ENCODE assay signal across 11 mouse cellular contexts in the genomic region with DNA sequence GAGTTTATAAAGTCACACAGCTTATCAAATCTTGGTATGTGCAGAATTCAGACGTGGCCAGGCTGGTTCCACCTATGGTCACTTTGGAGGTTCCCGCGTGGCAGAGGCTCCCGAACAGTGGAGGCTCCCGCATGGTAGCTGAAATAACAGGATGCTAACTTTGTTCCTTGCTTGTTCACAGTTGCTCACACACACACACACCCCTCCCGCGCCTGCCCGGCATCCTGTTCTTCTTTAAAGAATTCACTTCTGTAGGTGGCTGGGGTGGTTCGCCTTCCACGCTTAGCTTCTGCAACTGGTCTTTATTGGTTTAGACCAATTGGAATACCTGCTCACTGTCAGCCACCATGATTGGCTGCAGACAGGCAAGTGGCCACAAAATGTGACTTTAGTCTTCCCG. TPM values are rescaled to one million over a fixed set of nuclear protein-coding genes. Genes with fewer than 3 reads are reported as not detected.
DNase-seq lines count a peak whose midpoint lies in the region; ATAC-seq lines count a peak whose summit lies in the region.
"Had no signal": no experiment of that assay in that cellular context is flagged by ENCODE, and none has a peak within 500 bp of the region (broad histone marks: within the 10 kb centered on the region; RNA-seq: fewer than 3 reads in every experiment).

No protein-coding gene starts in this region.

- peak overlapping the region; percentile 49; the same call in 1 of the 2 replicates for H3K4me2 ChIP-seq in kidney, embryonic 16.5 days (replicated peaks; ENCODE audit: low read depth, low read length)

- WGBS in kidney, embryonic 16.5 days, result 81% methylated on average over 11 of the region's 11 CpGs

- H3K27ac ChIP-seq in kidney, embryonic 16.5 days (ENCODE audit: low read length), result no peak overlapping the region
- H3K27ac ChIP-seq: hindbrain, embryonic 15.5 days had no signal

- no peaks in the 10 kb centered on the region for H3K27me3 ChIP-seq in kidney, embryonic 16.5 days (ENCODE audit: insufficient read depth, low read length)
- H3K27me3 ChIP-seq: hindbrain, embryonic 15.5 days had no signal

- H3K4me3 ChIP-seq in kidney, embryonic 16.5 days (ENCODE audit: low read length), result no peak overlapping the region
- H3K4me3 ChIP-seq: hindbrain, embryonic 15.5 days had no signal

- H3K36me3 ChIP-seq in kidney, embryonic 16.5 days (ENCODE audit: insufficient read depth, low read length), result no peaks in the 10 kb centered on the region
- H3K36me3 ChIP-seq: hindbrain, embryonic 15.5 days had no signal

- no peak for ATAC-seq in kidney, embryonic 16.5 days (ENCODE audit: low FRiP score, low TSS enrichment)
- ATAC-seq in granulocyte monocyte progenitor cell, adult 5-6 weeks (replicated peaks; ENCODE audit: poor library complexity, severe bottlenecking), result peak; percentile 9; the same call in 1 of the 2 replicates

- no peak overlapping the region for H3K9ac ChIP-seq in kidney, embryonic 16.5 days (replicated peaks; ENCODE audit: low read length)
- H3K9ac ChIP-seq: hindbrain, embryonic 15.5 days had no signal

- no peak for DNase-seq in kidney, adult 18-20 months
- peak; percentile 13 to 36 for DNase-seq in CD8-positive naive resting alpha-beta T cell, adult 2 months (ENCODE audit: low read depth in 2 of 2, low spot score in 2 of 2)
- peak; percentile 41 for DNase-seq in right cerebral cortex, postnatal 25 days
- DNase-seq in gastrocnemius, adult 8-10 months (ENCODE audit: low spot score in 2 of 2), result no peak
- no peak for DNase-seq in adrenal gland, adult (ENCODE audit: inconsistent age in 2 of 2, low spot score in 1 of 2)
- no peak for DNase-seq in adrenal gland, adult 8-10 months
- DNase-seq: gastrocnemius, postnatal 10 days; lung, postnatal 14 days had no signal

- no peaks in the 10 kb centered on the region for H3K9me3 ChIP-seq in kidney, embryonic 16.5 days (ENCODE audit: low read length)
- H3K9me3 ChIP-seq: hindbrain, embryonic 15.5 days had no signal

- peaks cover 14% of the 10 kb centered on the region; the same call in 1 of the 2 replicates for H3K4me1 ChIP-seq in kidney, embryonic 16.5 days (ENCODE audit: insufficient read depth, low read length)

RNA-seq across cellular contexts. Expression of gene Lyrm9, which starts 33.3 kb away (rescaled TPM):
- 21.1 TPM in 2 replicates for polyA plus RNA-seq in kidney, embryonic 16.5 days (2015; fragmentation: Nextera tagmentation; extraction: Ambion mirVana)
- 14.3 and 16.8 TPM in 2 replicates for total RNA-seq in granulocyte monocyte progenitor cell, adult 5-6 weeks (2014; fragmentation: Nextera tagmentation)
- 45.2 and 102 TPM in 2 replicates for total RNA-seq in granulocyte monocyte progenitor cell, adult 5-6 weeks (2017)
- total RNA-seq in gastrocnemius, adult 8-10 months (2022), result 10 to 100 TPM; 15.7 to 22.0 (median 19.6) TPM
- 10 to 100 TPM; 40.6 to 46.6 (median 42.1) TPM for total RNA-seq in adrenal gland, adult 8-10 months (2022)

RNA-seq across cellular contexts. Expression of gene Ccnq, which starts 41.6 kb away (rescaled TPM):
- 44.1 and 47.0 TPM in 2 replicates for polyA plus RNA-seq in kidney, embryonic 16.5 days (2015; fragmentation: Nextera tagmentation; extraction: Ambion mirVana)
- 22.9 and 32.1 TPM in 2 replicates for total RNA-seq in granulocyte monocyte progenitor cell, adult 5-6 weeks (2014; fragmentation: Nextera tagmentation)
- 24.1 and 29.5 TPM in 2 replicates for total RNA-seq in granulocyte monocyte progenitor cell, adult 5-6 weeks (2017)
- total RNA-seq in gastrocnemius, adult 8-10 months (2022), result 10 to 100 TPM; 12.1 to 13.7 (median 13.1) TPM
- total RNA-seq in adrenal gland, adult 8-10 months (2022), result 10 to 100 TPM; 61.2 to 71.8 (median 64.7) TPM

Comparison
In these comparisons a context has a peak if more than half of its experiments do, and no peak if none do; other contexts are left out.
1. DNase-seq: peak in CD8-positive naive resting alpha-beta T cell, adult 2 months (2 of 2) and right cerebral cortex, postnatal 25 days (single experiment); none in kidney, adult 18-20 months (single experiment), gastrocnemius, adult 8-10 months (0 of 2), adrenal gland, adult (0 of 2) and adrenal gland, adult 8-10 months (single experiment).